Mouse (Mus musculus): ENCODE data around the gene Shisa5.
A peak's percentile ranks its signal among the peaks of the same experiment; 100 is the strongest.

The Shisa5 gene

GRCm38 (mm10) chr9:109093786-109094552 is 55.6 kb downstream of the Shisa5 start:
- no peak for DNase-seq (ENCODE audit: low spot score)

GRCm38 (mm10) chr9:109094553-109095136 is 56.3 kb downstream of the Shisa5 start:
- DNase-seq (ENCODE audit: low spot score) = no peak

- peak; percentile 69 for DNase-seq (ENCODE audit: low spot score)
These were observed 57.0 kb downstream of the Shisa5 start, which contains the start of gene Plxnb1 for GRCm38 (mm10) chr9:109095137-109095982. TSS of gene Plxnb1 (plus strand) at chr9:109095389.

GRCm38 (mm10) chr9:109096251-109096661 is 57.9 kb downstream of the Shisa5 start:
- DNase-seq (ENCODE audit: low spot score) = peak; percentile 26

GRCm38 (mm10) chr9:109096856-109097255 is 58.5 kb downstream of the Shisa5 start:
- DNase-seq (ENCODE audit: low spot score) = no peak

GRCm38 (mm10) chr9:109097291-109097690 is 58.9 kb downstream of the Shisa5 start:
- no peak for DNase-seq (ENCODE audit: low spot score)

- DNase-seq (ENCODE audit: low spot score) = peak; percentile 27
These were observed 59.5 kb downstream of the Shisa5 start for GRCm38 (mm10) chr9:109097831-109098230.

- no peak for DNase-seq (ENCODE audit: low spot score)
These were observed 60.0 kb downstream of the Shisa5 start for GRCm38 (mm10) chr9:109098366-109098765.

GRCm38 (mm10) chr9:109098969-109099368 is 60.6 kb downstream of the Shisa5 start:
- peak; percentile 38 for DNase-seq (ENCODE audit: low spot score)

GRCm38 (mm10) chr9:109100307-109100928 is 62.1 kb downstream of the Shisa5 start:
- DNase-seq (ENCODE audit: low spot score) = no peak

- no peak for DNase-seq (ENCODE audit: low spot score)
These were observed 63.6 kb downstream of the Shisa5 start for GRCm38 (mm10) chr9:109101933-109102445.

GRCm38 (mm10) chr9:109102541-109102940 is 64.2 kb downstream of the Shisa5 start:
- DNase-seq (ENCODE audit: low spot score) = no peak

GRCm38 (mm10) chr9:109103250-109103649 is 64.9 kb downstream of the Shisa5 start:
- peak; percentile 38 for DNase-seq (ENCODE audit: low spot score)

- DNase-seq (ENCODE audit: low spot score) = no peak
These were observed 65.7 kb downstream of the Shisa5 start for GRCm38 (mm10) chr9:109104083-109104482.

GRCm38 (mm10) chr9:109105011-109105410 is 66.6 kb downstream of the Shisa5 start:
- DNase-seq (ENCODE audit: low spot score) = no peak

GRCm38 (mm10) chr9:109105648-109106047 is 67.3 kb downstream of the Shisa5 start:
- DNase-seq (ENCODE audit: low spot score) = no peak

GRCm38 (mm10) chr9:109107341-109107740 is 69.0 kb downstream of the Shisa5 start:
- DNase-seq (ENCODE audit: low spot score) = no peak

All from testis, postnatal 14 days (tissue).